Mouse (Mus musculus): ENCODE measurements at regions not wholly inside any gene's neighbourhood (a gene's known extent, or its start where the extent isn't known, plus 50 kb on each side); places are given as distances from the start of the nearest gene placed in this dataset.

DNA sequence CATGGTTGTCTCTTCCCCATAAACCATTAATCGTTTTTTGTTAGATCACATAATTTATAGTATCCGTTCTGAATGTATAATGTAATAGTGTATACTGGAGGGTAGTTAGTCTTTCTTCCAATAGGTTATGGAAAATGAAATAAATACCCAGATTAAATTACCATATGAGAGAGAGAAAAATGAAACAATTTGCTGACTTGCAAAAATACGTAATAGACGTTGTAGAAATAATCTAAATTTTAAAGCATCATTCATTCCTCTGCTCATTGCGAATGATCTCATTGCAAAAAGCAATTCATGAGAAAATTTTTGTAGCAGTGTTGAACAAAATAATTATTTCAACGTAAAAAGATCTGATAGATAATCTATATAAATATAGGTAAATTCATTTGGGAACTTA lies 185.2 kb upstream of the Sp4 start:
- no peak for ATAC-seq (ENCODE audit: low read depth)
- H3K27me3 ChIP-seq (ENCODE audit: control insufficient read depth, insufficient read depth, low read depth, low read length): no peaks in the 10 kb centered on the region
- H3K27ac ChIP-seq (ENCODE audit: low read length): no peak overlapping the region
- H3K4me1 ChIP-seq (ENCODE audit: control insufficient read depth, low read depth, low read length): no peaks in the 10 kb centered on the region
- H3K4me2 ChIP-seq (ENCODE audit: low read depth, low read length): no peak overlapping the region
- 56% methylated on average over 6 of the region's 6 CpGs for WGBS (ENCODE audit: insufficient replicate concordance)
- H3K9ac ChIP-seq (ENCODE audit: low read depth, low read length): no peak overlapping the region
- no peaks in the 10 kb centered on the region for H3K9me3 ChIP-seq (replicated peaks; ENCODE audit: control insufficient read depth, low read length)
- H3K4me3 ChIP-seq (ENCODE audit: low read depth, low read length): no peak overlapping the region
- H3K36me3 ChIP-seq (ENCODE audit: control insufficient read depth, insufficient read depth): no peaks in the 10 kb centered on the region

DNA sequence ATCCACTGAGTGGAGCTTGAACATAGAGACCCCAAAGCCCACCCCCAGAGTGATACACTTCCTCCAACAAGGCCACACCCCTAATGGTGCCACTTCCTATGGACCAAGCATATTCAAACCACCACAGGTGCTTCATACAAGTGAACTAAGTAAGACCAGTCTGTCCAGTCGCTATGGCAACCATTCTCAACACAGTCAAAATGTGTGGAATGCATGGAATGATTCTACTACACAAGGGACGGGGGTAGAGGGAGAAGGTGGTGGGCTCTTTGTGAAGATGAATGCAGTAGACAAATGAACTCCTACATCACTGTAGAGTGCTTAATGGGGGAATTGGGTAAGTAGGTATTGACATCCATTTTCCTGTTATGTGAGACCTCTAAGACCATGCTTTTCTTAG lies 180.1 kb upstream of the Sp4 start:
- H3K27me3 ChIP-seq (ENCODE audit: control insufficient read depth, insufficient read depth, low read depth, low read length): no peaks in the 10 kb centered on the region
- no peak overlapping the region for H3K4me2 ChIP-seq (ENCODE audit: low read depth, low read length)
- H3K36me3 ChIP-seq (ENCODE audit: control insufficient read depth, insufficient read depth): no peaks in the 10 kb centered on the region
- WGBS (ENCODE audit: insufficient replicate concordance): 48% methylated on average over 2 of the region's 2 CpGs
- no peaks in the 10 kb centered on the region for H3K4me1 ChIP-seq (ENCODE audit: control insufficient read depth, low read depth, low read length)
- H3K9me3 ChIP-seq (replicated peaks; ENCODE audit: control insufficient read depth, low read length): no peaks in the 10 kb centered on the region
- H3K27ac ChIP-seq (ENCODE audit: low read length): no peak overlapping the region
- H3K9ac ChIP-seq (ENCODE audit: low read depth, low read length): no peak overlapping the region
- no peak for ATAC-seq (ENCODE audit: low read depth)
- H3K4me3 ChIP-seq (ENCODE audit: low read depth, low read length): no peak overlapping the region

DNA sequence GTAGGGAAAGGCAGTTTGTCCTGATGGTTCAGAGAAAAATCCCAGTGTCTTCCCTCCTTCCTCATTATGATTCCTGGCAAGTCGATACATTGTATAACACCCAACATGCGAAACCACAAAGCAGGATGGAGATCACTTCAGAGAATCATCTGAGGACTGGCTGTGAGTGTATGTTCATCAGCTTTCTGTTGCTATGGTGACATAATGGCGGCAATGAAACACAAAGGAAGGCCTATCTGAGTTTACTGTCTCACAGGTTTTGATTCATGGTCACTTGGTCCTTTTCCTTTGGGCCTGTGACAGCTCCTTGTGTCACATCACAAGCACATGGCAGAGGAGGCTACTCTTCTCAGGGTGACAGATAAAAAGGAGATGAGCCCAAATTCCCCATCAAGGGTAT lies 173.5 kb upstream of the Sp4 start:
- Histone ChIP-seq H3K27ac (ENCODE audit: low read length) (no peak overlapping the region), H3K9me3 (replicated peaks; ENCODE audit: control insufficient read depth, low read length) (no peaks in the 10 kb centered on the region), H3K4me3 (ENCODE audit: low read depth, low read length) (no peak overlapping the region), H3K4me2 (ENCODE audit: low read depth, low read length) (no peak overlapping the region), H3K36me3 (ENCODE audit: control insufficient read depth, insufficient read depth) (no peaks in the 10 kb centered on the region), H3K4me1 (ENCODE audit: control insufficient read depth, low read depth, low read length) (no peaks in the 10 kb centered on the region), H3K9ac (ENCODE audit: low read depth, low read length) (no peak overlapping the region), H3K27me3 (ENCODE audit: control insufficient read depth, insufficient read depth, low read depth, low read length) (no peaks in the 10 kb centered on the region)
- 45% methylated on average over 3 of the region's 3 CpGs for WGBS (ENCODE audit: insufficient replicate concordance)
- no peak for ATAC-seq (ENCODE audit: low read depth)

DNA sequence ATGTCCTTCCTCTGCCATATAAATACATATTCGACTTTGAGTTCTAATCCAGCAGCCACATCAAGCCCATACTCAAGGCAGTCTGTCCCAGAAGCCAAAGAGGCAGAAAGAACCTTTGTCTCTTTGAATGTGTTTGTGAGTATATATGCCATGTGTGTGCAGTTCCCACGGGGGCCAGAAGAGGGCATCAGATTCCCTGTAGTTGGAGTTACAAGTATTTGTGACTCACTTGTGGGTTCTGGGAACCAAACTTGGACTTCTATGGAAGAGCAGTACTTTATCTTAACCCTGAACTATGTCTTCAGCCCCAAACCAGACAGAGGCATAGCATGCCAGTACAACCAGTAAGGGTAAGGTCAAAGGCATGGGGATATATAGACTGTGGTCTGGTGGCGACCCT lies 165.6 kb upstream of the Sp4 start:
- 44% methylated on average over 3 of the region's 3 CpGs for WGBS (ENCODE audit: insufficient replicate concordance)

DNA sequence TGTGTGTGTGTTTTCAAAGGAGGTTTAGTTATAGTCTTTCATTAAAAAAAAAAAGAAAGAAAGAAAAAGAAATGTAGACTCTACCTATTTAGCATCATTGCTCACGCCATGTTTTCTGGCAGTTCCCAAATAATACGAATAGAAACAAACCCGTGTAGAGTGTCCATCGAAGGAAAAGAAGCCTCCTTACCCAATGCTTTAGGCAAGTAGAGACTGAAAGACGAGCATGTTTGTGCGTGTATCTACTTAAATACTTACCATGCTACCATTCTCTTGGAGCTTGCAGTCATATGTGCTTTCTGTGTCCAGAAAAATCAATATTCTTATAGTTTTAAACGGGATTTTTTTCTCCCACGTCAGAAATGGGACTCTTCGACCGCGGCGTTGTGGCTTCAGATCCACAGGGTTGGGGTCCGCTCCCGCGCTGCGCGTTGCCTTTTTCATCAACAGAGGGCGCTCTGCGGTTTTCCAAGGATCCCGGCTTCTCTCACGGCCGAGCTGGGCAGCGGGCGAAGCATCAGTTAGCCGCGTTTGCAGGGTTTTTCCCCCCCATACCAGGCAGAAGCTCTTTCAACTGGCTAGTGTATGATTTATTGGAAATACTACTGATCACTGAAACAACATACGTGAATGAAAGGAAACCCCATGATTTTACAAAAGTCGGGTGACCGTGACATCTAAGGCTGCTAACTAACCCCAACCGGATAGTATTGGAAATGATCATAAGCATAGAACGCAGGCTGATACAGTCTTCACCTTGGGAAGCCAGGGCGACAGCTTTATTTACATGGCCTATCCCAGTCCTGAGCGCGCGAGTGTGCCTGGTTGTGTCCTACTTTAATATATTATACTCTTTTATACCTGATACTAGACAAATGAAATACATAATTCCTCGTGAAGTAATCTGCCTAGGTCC lies 156.5 kb upstream of the Sp4 start:
- H3K27me3 ChIP-seq (ENCODE audit: control insufficient read depth, insufficient read depth, low read depth, low read length): peaks cover 8% of the 10 kb centered on the region
- no peaks in the 10 kb centered on the region for H3K36me3 ChIP-seq (ENCODE audit: control insufficient read depth, insufficient read depth)
- WGBS (ENCODE audit: insufficient replicate concordance): 10% methylated on average over 36 of the region's 36 CpGs
- ATAC-seq (ENCODE audit: low read depth): peak; percentile 50
- peak overlapping the region; percentile 41 for H3K4me2 ChIP-seq (ENCODE audit: low read depth, low read length)
- H3K9ac ChIP-seq (ENCODE audit: low read depth, low read length): no peak overlapping the region
- H3K9me3 ChIP-seq (replicated peaks; ENCODE audit: control insufficient read depth, low read length): no peaks in the 10 kb centered on the region
- no peak overlapping the region for H3K27ac ChIP-seq (ENCODE audit: low read length)
- no peaks in the 10 kb centered on the region for H3K4me1 ChIP-seq (ENCODE audit: control insufficient read depth, low read depth, low read length)
- no peak overlapping the region for H3K4me3 ChIP-seq (ENCODE audit: low read depth, low read length)

More for the DNA sequence above, 165.6 kb upstream of the Sp4 start:
- Histone ChIP-seq H3K4me3 (ENCODE audit: low read depth, low read length) (no peak overlapping the region), H3K27me3 (ENCODE audit: control insufficient read depth, insufficient read depth, low read depth, low read length) (no peaks in the 10 kb centered on the region), H3K4me2 (ENCODE audit: low read depth, low read length) (no peak overlapping the region), H3K4me1 (ENCODE audit: control insufficient read depth, low read depth, low read length) (no peaks in the 10 kb centered on the region), H3K9me3 (replicated peaks; ENCODE audit: control insufficient read depth, low read length) (0 out of 2 replicates have a peak, but pooled peaks cover 2% of the 10 kb centered on the region), H3K36me3 (ENCODE audit: control insufficient read depth, insufficient read depth) (no peaks in the 10 kb centered on the region), H3K9ac (ENCODE audit: low read depth, low read length) (no peak overlapping the region), H3K27ac (ENCODE audit: low read length) (no peak overlapping the region)
- ATAC-seq (ENCODE audit: low read depth): no peak

DNA sequence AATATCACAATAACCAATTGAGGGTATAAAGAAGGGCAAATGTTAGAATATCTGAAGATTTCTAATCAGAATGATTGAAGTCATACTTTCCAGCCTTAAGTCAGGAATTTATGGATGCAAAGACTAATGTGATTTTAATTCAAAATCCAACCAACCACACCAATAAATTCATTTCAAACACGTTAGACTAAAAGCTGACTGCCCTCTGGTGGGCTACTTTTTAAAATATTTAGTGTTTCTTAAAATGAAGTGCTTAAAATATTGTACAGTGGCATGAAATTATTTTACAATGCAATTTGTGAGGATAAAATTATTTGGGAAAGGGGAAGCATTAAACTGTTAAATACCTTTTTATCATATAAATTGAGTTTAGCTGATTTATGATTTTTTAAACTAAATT lies 154.4 kb upstream of the Sp4 start:
- 20% methylated on average over 1 of the region's 1 CpGs for WGBS (ENCODE audit: insufficient replicate concordance)
- no peak for ATAC-seq (ENCODE audit: low read depth)
- H3K27me3 ChIP-seq (ENCODE audit: control insufficient read depth, insufficient read depth, low read depth, low read length): peaks cover 8% of the 10 kb centered on the region
- no peak overlapping the region for H3K4me2 ChIP-seq (ENCODE audit: low read depth, low read length)
- H3K36me3 ChIP-seq (ENCODE audit: control insufficient read depth, insufficient read depth): no peaks in the 10 kb centered on the region
- H3K27ac ChIP-seq (ENCODE audit: low read length): no peak overlapping the region
- no peaks in the 10 kb centered on the region for H3K9me3 ChIP-seq (replicated peaks; ENCODE audit: control insufficient read depth, low read length)
- no peak overlapping the region for H3K4me3 ChIP-seq (ENCODE audit: low read depth, low read length)
- H3K4me1 ChIP-seq (ENCODE audit: control insufficient read depth, low read depth, low read length): no peaks in the 10 kb centered on the region
- no peak overlapping the region for H3K9ac ChIP-seq (ENCODE audit: low read depth, low read length)

DNA sequence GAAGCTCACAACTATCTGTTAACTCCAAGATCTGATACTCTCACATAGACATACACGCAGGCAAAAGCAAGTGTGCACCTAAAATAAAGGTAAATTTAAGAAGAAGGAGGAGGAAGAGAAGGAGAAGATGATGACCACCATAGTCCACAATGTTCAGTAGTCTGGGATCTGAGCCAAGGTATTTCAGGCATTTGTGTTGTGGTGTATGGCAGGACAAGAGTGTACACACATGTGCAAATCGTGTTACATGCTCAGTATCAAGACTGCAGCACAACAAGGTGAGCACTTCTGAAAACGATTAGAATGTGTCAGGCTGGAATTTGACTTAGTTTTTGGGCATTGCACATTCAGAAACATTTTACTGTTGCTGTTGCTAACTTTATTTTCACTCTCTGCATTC lies 138.4 kb upstream of the Sp4 start:
- H3K9ac ChIP-seq (ENCODE audit: low read depth, low read length): no peak overlapping the region
- no peak overlapping the region for H3K27ac ChIP-seq (ENCODE audit: low read length)
- WGBS (ENCODE audit: insufficient replicate concordance): 63% methylated on average over 3 of the region's 3 CpGs
- no peak overlapping the region for H3K4me3 ChIP-seq (ENCODE audit: low read depth, low read length)
- no peak overlapping the region for H3K4me2 ChIP-seq (ENCODE audit: low read depth, low read length)
- no peaks in the 10 kb centered on the region for H3K4me1 ChIP-seq (ENCODE audit: control insufficient read depth, low read depth, low read length)
- H3K9me3 ChIP-seq (replicated peaks; ENCODE audit: control insufficient read depth, low read length): no peaks in the 10 kb centered on the region
- no peaks in the 10 kb centered on the region for H3K27me3 ChIP-seq (ENCODE audit: control insufficient read depth, insufficient read depth, low read depth, low read length)
- no peak for ATAC-seq (ENCODE audit: low read depth)
- H3K36me3 ChIP-seq (ENCODE audit: control insufficient read depth, insufficient read depth): no peaks in the 10 kb centered on the region

DNA sequence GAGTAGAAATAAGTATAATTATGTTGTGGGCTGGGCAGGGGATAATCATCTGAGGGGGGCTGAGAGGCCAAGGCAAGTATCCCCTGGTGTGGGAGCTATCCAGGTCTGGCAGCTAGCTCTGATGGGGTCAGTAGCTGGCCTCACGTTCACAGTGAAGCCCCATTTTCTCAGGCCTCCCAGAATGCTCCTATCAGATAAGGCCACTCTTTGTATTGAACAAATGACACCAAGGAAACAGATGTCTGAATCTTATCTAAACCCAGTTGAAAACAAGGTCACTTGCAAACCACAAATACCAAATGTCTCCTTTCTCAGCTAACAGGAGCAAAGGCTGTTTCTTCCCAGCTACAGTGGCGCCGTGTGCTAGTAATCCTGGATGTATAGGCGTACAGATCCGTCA lies 137.6 kb upstream of the Sp4 start:
- no peak overlapping the region for H3K4me2 ChIP-seq (ENCODE audit: low read depth, low read length)

DNA sequence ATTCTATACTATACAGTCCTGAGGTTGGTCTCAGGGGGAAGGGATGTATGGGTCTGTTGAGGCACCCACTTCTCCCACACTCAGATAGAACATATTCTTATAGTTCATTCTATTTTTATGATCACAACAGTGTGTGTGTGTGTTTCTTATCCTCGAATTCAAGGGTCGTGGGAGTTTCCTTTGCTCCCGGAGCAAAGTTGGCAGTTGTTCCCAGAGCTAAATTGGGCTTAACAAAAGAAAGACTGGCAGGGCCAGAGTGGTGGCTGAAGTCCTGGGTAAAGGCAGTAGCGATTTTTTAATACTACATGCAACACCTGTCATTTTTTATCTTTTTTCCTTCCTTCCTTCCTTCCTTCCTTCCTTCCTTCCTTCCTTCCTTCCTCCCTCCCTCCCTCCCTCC lies 131.5 kb upstream of the Sp4 start:
- Histone ChIP-seq H3K4me3 (ENCODE audit: low read depth, low read length) (no peak overlapping the region), H3K27ac (ENCODE audit: low read length) (no peak overlapping the region), H3K9me3 (replicated peaks; ENCODE audit: control insufficient read depth, low read length) (no peaks in the 10 kb centered on the region), H3K27me3 (ENCODE audit: control insufficient read depth, insufficient read depth, low read depth, low read length) (no peaks in the 10 kb centered on the region), H3K4me1 (ENCODE audit: control insufficient read depth, low read depth, low read length) (no peaks in the 10 kb centered on the region), H3K36me3 (ENCODE audit: control insufficient read depth, insufficient read depth) (no peaks in the 10 kb centered on the region), H3K4me2 (ENCODE audit: low read depth, low read length) (no peak overlapping the region), H3K9ac (ENCODE audit: low read depth, low read length) (no peak overlapping the region)
- WGBS (ENCODE audit: insufficient replicate concordance): 54% methylated on average over 4 of the region's 4 CpGs
- no peak for ATAC-seq (ENCODE audit: low read depth)

More for the DNA sequence above, 137.6 kb upstream of the Sp4 start:
- no peaks in the 10 kb centered on the region for H3K4me1 ChIP-seq (ENCODE audit: control insufficient read depth, low read depth, low read length)
- H3K27ac ChIP-seq (ENCODE audit: low read length): no peak overlapping the region
- H3K9me3 ChIP-seq (replicated peaks; ENCODE audit: control insufficient read depth, low read length): no peaks in the 10 kb centered on the region
- H3K9ac ChIP-seq (ENCODE audit: low read depth, low read length): no peak overlapping the region
- H3K27me3 ChIP-seq (ENCODE audit: control insufficient read depth, insufficient read depth, low read depth, low read length): no peaks in the 10 kb centered on the region
- no peaks in the 10 kb centered on the region for H3K36me3 ChIP-seq (ENCODE audit: control insufficient read depth, insufficient read depth)
- 35% methylated on average over 5 of the region's 5 CpGs for WGBS (ENCODE audit: insufficient replicate concordance)
- no peak overlapping the region for H3K4me3 ChIP-seq (ENCODE audit: low read depth, low read length)
- no peak for ATAC-seq (ENCODE audit: low read depth)
